Mouse (Mus musculus) ES-E14 (cell line): ENCODE measurements around the gene Patl1. TPM values are rescaled to one million over a fixed set of nuclear protein-coding genes. Genes with fewer than 3 reads are reported as not detected.

Source experiments
- DNase-seq: peaks from one replicate; pipeline ENCODE4 v3.0.0-alpha.2; 2013; ENCODE audit warnings: low read depth, low spot score
- H3K27ac ChIP-seq: 2 replicates; pipeline ENCODE4 v1.5.1; 2012; ENCODE audit warnings: low read depth, mild to moderate bottlenecking, low read length, moderate library complexity, mixed read lengths; ENCODE audit not compliant: poor library complexity, insufficient read depth, severe bottlenecking
- H3K36me3 ChIP-seq: 2 replicates; pipeline ENCODE4 v1.6.1; 2012; ENCODE audit warnings: mild to moderate bottlenecking, low read length, moderate library complexity, mixed read lengths; ENCODE audit not compliant: control insufficient read depth, poor library complexity, insufficient read depth, severe bottlenecking
- H3K4me1 ChIP-seq, 2 experiments: fragments of 150-350 bp in 1 of 2; sonication (generic) in 1 of 2; 2 replicates each; pipeline ENCODE4 v1.6.1; 2012; ENCODE audit warnings: low read length in 2 of 2, mild to moderate bottlenecking in 1 of 2, mixed read lengths in 1 of 2; ENCODE audit not compliant: control insufficient read depth in 2 of 2, insufficient read depth in 2 of 2, poor library complexity in 1 of 2
- H3K4me3 ChIP-seq, 2 experiments: fragments of 150-350 bp in 1 of 2; sonication (generic) in 1 of 2; 2 replicates each; pipeline ENCODE4 v1.5.1; 2012; ENCODE audit warnings: low read length in 2 of 2, low read depth in 1 of 2, mild to moderate bottlenecking in 1 of 2, mixed read lengths in 1 of 2; ENCODE audit not compliant: insufficient read depth in 1 of 2, poor library complexity in 1 of 2, severe bottlenecking in 1 of 2
- H3K9ac ChIP-seq: 2 replicates; pipeline ENCODE4 v1.6.1; 2012; ENCODE audit warnings: low read depth, mild to moderate bottlenecking, low read length, mixed read lengths; ENCODE audit not compliant: poor library complexity, insufficient read depth, severe bottlenecking
- H3K9me3 ChIP-seq: fragments of 150-350 bp; sonication (generic); 2 replicates; pipeline ENCODE4 v1.6.1; 2012; ENCODE audit warnings: low read depth, mild to moderate bottlenecking, low read length; ENCODE audit not compliant: control insufficient read depth, insufficient read depth
- CHD2 ChIP-seq: IDR thresholded peaks from 2 replicates; pipeline ENCODE4 v1.6.1; 2014; ENCODE audit warnings: mild to moderate bottlenecking, low read depth, low read length, inconsistent platforms
- HCFC1 ChIP-seq: IDR thresholded peaks from 2 replicates; pipeline ENCODE4 v1.6.1; 2012; ENCODE audit warnings: low read length, inconsistent platforms, borderline replicate concordance; ENCODE audit not compliant: insufficient read depth
- MAFK ChIP-seq: IDR thresholded peaks from 2 replicates; pipeline ENCODE4 v1.6.1; 2014; ENCODE audit warnings: mild to moderate bottlenecking, low read depth, low read length, inconsistent platforms; ENCODE audit not compliant: insufficient read depth
- ZC3H11A ChIP-seq: IDR thresholded peaks from 2 replicates; pipeline ENCODE4 v1.6.1; 2012; ENCODE audit warnings: low read depth, mild to moderate bottlenecking, inconsistent platforms, low read length, borderline replicate concordance
- ZNF384 ChIP-seq: IDR thresholded peaks from 2 replicates; pipeline ENCODE4 v1.6.1; 2012; ENCODE audit warnings: low read depth, low read length, inconsistent platforms
- in situ Hi-C, 2 experiments: fragments of 600-800 bp; cut with MboI; formaldehyde crosslinking; loops; one replicate each; pipeline ENCODE4 v1.15.1; 2025; ENCODE audit warnings: low sequenced_read_pairs in 2 of 2, inconsistent platforms in 1 of 2; ENCODE audit not compliant: unreplicated experiment in 2 of 2
- total RNA-seq: library from RNA; depleted of rRNA; stranded (reverse); fragments of 300-350 nt; gene quantifications from 2 replicates; pipeline ENCODE4 v1.2.3, GENCODE M21; 2012

The Patl1 gene
- total RNA-seq, 1 experiment, result 10.7 TPM

DNA sequence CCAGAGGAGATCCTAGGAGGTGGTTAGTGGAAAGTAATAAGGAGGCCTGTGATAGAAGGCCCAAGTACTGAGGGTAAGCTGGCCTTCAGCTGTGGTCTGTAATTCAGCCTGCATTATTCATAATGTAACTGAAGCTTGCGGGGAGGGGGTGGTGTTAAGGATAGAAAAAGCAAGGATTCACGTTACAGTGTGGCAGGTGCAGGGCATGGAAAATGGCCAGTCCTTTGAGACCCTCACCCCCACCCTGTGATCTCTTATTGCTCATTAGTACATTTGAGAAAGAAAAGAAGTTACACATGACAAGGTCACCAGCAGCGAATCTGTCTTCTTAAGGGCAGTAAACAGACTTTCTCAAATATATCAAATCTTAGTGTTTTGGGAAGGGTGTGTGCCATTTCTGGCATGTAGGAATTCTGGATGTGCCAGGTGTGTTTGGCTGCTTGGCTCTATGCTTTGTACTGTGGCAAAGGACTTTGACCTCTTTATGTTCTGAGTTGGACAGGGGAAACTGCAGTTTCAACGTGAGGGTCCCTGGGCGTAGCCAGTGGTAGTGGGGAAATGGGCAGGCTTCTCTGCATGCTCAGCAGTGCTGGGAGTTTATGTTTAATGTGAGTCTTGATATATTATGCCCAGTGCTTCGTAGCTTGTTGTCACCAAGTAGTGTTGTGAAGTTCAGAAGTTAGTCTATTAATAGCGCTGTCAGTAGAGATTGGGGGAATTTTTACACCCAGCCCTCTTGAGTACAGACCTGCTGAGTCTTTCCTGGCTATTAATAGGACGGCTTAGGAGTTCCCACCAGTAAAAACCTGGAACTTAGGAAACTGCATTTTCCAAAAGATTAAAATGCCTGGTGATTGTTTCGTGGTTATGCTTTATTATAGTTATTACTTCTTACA is 57.2 kb downstream of the Patl1 start:
- Histone ChIP-seq H3K9me3 (no peaks in the 10 kb centered on the region), H3K27ac (no peak overlapping the region), H3K4me1 (peaks cover 0 to 4% of the 10 kb centered on the region in 2 experiments; a peak in 2 of 4 replicates), H3K4me3 (no peak overlapping the region), H3K36me3 (peaks cover 14% of the 10 kb centered on the region), H3K9ac (no peak overlapping the region)
- in situ Hi-C loops, result no loop called here
- TF ChIP-seq CHD2 (no peak), ZNF384 (no peak)
- DNase-seq, result no peak

GRCm38 (mm10) chr19:11973511-11974222 is 61.5 kb downstream of the Patl1 start:
- in situ Hi-C loops, result no loop called here
- Histone ChIP-seq H3K4me1 (no peaks in the 10 kb centered on the region), H3K36me3 (peaks cover 23% of the 10 kb centered on the region), H3K9me3 (no peaks in the 10 kb centered on the region), H3K9ac (no peak overlapping the region), H3K4me3 (no peak overlapping the region), H3K27ac (no peak overlapping the region)
- DNase-seq, result no peak
- TF ChIP-seq ZNF384, result no peak
- no peak for TF ChIP-seq CHD2
- TF ChIP-seq ZC3H11A, result no peak
- no peak for TF ChIP-seq MAFK
- TF ChIP-seq HCFC1, result no peak

- DNase-seq, result no peak
- Histone ChIP-seq H3K4me1 (no peaks in the 10 kb centered on the region), H3K27ac (no peak overlapping the region), H3K36me3 (peaks cover 28% of the 10 kb centered on the region), H3K4me3 (no peak overlapping the region), H3K9ac (no peak overlapping the region), H3K9me3 (no peaks in the 10 kb centered on the region)
- in situ Hi-C loops, result no loop called here
- TF ChIP-seq ZNF384, result no peak
- no peak for TF ChIP-seq ZC3H11A
- TF ChIP-seq CHD2, result no peak
- no peak for TF ChIP-seq MAFK
- no peak for TF ChIP-seq HCFC1
Observed at GRCm38 (mm10) chr19:11974223-11974540, 62.0 kb downstream of the Patl1 start.

- Histone ChIP-seq H3K9me3 (no peaks in the 10 kb centered on the region), H3K36me3 (peaks cover 27% of the 10 kb centered on the region), H3K27ac (no peak overlapping the region), H3K4me1 (no peaks in the 10 kb centered on the region), H3K4me3 (no peak overlapping the region), H3K9ac (no peak overlapping the region)
- no peak for DNase-seq
- TF ChIP-seq ZC3H11A (no peak), MAFK (no peak)
- in situ Hi-C loops, result loop anchor here in 1 of 2 experiments (25.0 kb wide), 1 partner anchor 1363 kb away; the partner anchor contains the start of genes Ddb1 and Tkfc
Observed at GRCm38 (mm10) chr19:11975683-11976082, 63.5 kb downstream of the Patl1 start.
